Mouse (Mus musculus): ENCODE measurements around the gene Cfap161. TPM values are rescaled to one million over a fixed set of nuclear protein-coding genes. Genes with fewer than 3 reads are reported as not detected.

Cfap161 gene
- polyA plus RNA-seq, 1 experiment from 2014 or later, result 4.3 TPM

DNA sequence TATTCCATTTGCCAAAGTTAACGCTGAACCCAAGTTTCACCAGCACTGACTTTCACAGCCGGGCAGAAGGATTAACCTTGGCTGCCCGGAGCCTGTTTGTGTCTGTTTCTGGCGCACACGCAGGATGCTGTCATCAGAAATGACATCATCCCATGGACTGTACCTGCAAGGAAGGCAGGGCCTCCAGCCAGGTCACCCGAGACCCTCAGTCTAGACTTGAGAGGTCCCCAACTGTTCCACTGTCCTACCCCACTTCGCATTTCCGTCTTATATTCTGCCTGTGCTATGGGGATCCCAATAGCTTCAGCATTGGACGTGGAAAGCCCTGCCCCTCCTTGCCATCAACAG is 49.6 kb downstream of the Cfap161 start:
- H3K4me1 ChIP-seq (ENCODE audit: control insufficient read depth, insufficient read depth, low read length), result peaks cover 16% of the 10 kb centered on the region
- peak overlapping the region; percentile 32 for H3K4me3 ChIP-seq (ENCODE audit: low read depth, low read length)
- H3K9ac ChIP-seq (ENCODE audit: low read depth, low read length), result peak overlapping the region; percentile 56
- no peaks in the 10 kb centered on the region for H3K9me3 ChIP-seq (ENCODE audit: control insufficient read depth, low read length)
- H3K4me2 ChIP-seq (ENCODE audit: low read depth, low read length), result peak overlapping the region; percentile 51
- no peak for DNase-seq (ENCODE audit: low spot score)
- peak; percentile 12; the same call in 1 of the 2 replicates for ATAC-seq (ENCODE audit: low read depth)
- H3K36me3 ChIP-seq (ENCODE audit: control insufficient read depth, insufficient read depth, low read length), result no peaks in the 10 kb centered on the region
- no peaks in the 10 kb centered on the region for H3K27me3 ChIP-seq (replicated peaks; ENCODE audit: control insufficient read depth, insufficient read depth, low read length)
- H3K27ac ChIP-seq (replicated peaks; ENCODE audit: low read depth, low read length), result peak overlapping the region; percentile 85
- WGBS, result 50% methylated on average over 9 of the region's 9 CpGs

DNA sequence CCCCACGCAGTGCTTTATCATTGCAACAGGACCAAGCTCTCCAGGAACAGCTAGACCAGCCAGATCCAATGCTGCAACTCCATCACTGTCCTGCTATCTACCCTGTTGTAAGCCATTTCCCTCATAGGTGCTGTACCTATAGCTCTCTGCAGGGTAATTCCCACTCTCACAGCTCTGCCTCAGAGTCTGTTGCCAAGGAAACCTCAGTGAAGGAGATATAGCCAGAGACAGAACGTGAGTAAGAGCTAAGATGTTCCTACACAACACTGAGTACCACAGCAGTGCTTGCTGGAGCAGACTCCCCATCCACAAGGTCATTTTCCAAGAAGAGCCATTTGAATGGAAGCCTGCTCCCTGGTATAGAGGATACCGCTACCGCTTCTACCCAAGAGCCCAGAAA is 50.4 kb downstream of the Cfap161 start:
- Histone ChIP-seq H3K4me3 (ENCODE audit: low read depth, low read length) (peak overlapping the region; percentile 32; the same call in 1 of the 2 replicates), H3K4me2 (ENCODE audit: low read depth, low read length) (peak overlapping the region; percentile 51; the same call in 1 of the 2 replicates), H3K36me3 (ENCODE audit: control insufficient read depth, insufficient read depth, low read length) (no peaks in the 10 kb centered on the region)

GRCm38 (mm10) chr7:83742690-83743089 is 52.0 kb downstream of the Cfap161 start:
- no peak for DNase-seq (ENCODE audit: low spot score)
- Histone ChIP-seq H3K27ac (replicated peaks; ENCODE audit: low read depth, low read length) (no peak overlapping the region), H3K27me3 (replicated peaks; ENCODE audit: control insufficient read depth, insufficient read depth, low read length) (no peaks in the 10 kb centered on the region), H3K9me3 (ENCODE audit: control insufficient read depth, low read length) (no peaks in the 10 kb centered on the region), H3K36me3 (ENCODE audit: control insufficient read depth, insufficient read depth, low read length) (no peaks in the 10 kb centered on the region), H3K4me3 (ENCODE audit: low read depth, low read length) (no peak overlapping the region), H3K4me1 (ENCODE audit: control insufficient read depth, insufficient read depth, low read length) (peaks cover 26% of the 10 kb centered on the region), H3K4me2 (ENCODE audit: low read depth, low read length) (no peak overlapping the region), H3K9ac (ENCODE audit: low read depth, low read length) (no peak overlapping the region)
- WGBS, result 43% methylated on average over 3 of the region's 3 CpGs
- no peak for ATAC-seq (ENCODE audit: low read depth)

More for the DNA sequence above, 50.4 kb downstream of the Cfap161 start:
- Histone ChIP-seq H3K27me3 (replicated peaks; ENCODE audit: control insufficient read depth, insufficient read depth, low read length) (no peaks in the 10 kb centered on the region), H3K9me3 (ENCODE audit: control insufficient read depth, low read length) (no peaks in the 10 kb centered on the region), H3K4me1 (ENCODE audit: control insufficient read depth, insufficient read depth, low read length) (peaks cover 20% of the 10 kb centered on the region), H3K9ac (ENCODE audit: low read depth, low read length) (no peak overlapping the region; the same call in 1 of the 2 replicates), H3K27ac (replicated peaks; ENCODE audit: low read depth, low read length) (no peak overlapping the region)
- 85% methylated on average over 4 of the region's 4 CpGs for WGBS
- DNase-seq (ENCODE audit: low spot score) (no peak), ATAC-seq (ENCODE audit: low read depth) (no peak)

GRCm38 (mm10) chr7:83742026-83742425 is 52.7 kb downstream of the Cfap161 start:
- Histone ChIP-seq H3K9ac (ENCODE audit: low read depth, low read length) (no peak overlapping the region), H3K4me3 (ENCODE audit: low read depth, low read length) (no peak overlapping the region), H3K9me3 (ENCODE audit: control insufficient read depth, low read length) (no peaks in the 10 kb centered on the region), H3K36me3 (ENCODE audit: control insufficient read depth, insufficient read depth, low read length) (no peaks in the 10 kb centered on the region), H3K4me1 (ENCODE audit: control insufficient read depth, insufficient read depth, low read length) (peaks cover 26% of the 10 kb centered on the region), H3K27me3 (replicated peaks; ENCODE audit: control insufficient read depth, insufficient read depth, low read length) (no peaks in the 10 kb centered on the region), H3K4me2 (ENCODE audit: low read depth, low read length) (no peak overlapping the region), H3K27ac (replicated peaks; ENCODE audit: low read depth, low read length) (no peak overlapping the region)
- ATAC-seq (ENCODE audit: low read depth) (no peak), DNase-seq (ENCODE audit: low spot score) (no peak)
- 73% methylated on average over 2 of the region's 2 CpGs for WGBS

GRCm38 (mm10) chr7:83739680-83740310 is 54.9 kb downstream of the Cfap161 start:
- Histone ChIP-seq H3K9me3 (ENCODE audit: control insufficient read depth, low read length) (no peaks in the 10 kb centered on the region), H3K27ac (replicated peaks; ENCODE audit: low read depth, low read length) (peak overlapping the region; percentile 59), H3K27me3 (replicated peaks; ENCODE audit: control insufficient read depth, insufficient read depth, low read length) (no peaks in the 10 kb centered on the region), H3K9ac (ENCODE audit: low read depth, low read length) (no peak overlapping the region), H3K4me1 (ENCODE audit: control insufficient read depth, insufficient read depth, low read length) (peaks cover 10% of the 10 kb centered on the region), H3K36me3 (ENCODE audit: control insufficient read depth, insufficient read depth, low read length) (no peaks in the 10 kb centered on the region), H3K4me2 (ENCODE audit: low read depth, low read length) (no peak overlapping the region), H3K4me3 (ENCODE audit: low read depth, low read length) (no peak overlapping the region)
- 19% methylated on average over 7 of the region's 7 CpGs for WGBS
- DNase-seq (ENCODE audit: low spot score) (peak; percentile 45), ATAC-seq (ENCODE audit: low read depth) (peak; percentile 69)

DNA sequence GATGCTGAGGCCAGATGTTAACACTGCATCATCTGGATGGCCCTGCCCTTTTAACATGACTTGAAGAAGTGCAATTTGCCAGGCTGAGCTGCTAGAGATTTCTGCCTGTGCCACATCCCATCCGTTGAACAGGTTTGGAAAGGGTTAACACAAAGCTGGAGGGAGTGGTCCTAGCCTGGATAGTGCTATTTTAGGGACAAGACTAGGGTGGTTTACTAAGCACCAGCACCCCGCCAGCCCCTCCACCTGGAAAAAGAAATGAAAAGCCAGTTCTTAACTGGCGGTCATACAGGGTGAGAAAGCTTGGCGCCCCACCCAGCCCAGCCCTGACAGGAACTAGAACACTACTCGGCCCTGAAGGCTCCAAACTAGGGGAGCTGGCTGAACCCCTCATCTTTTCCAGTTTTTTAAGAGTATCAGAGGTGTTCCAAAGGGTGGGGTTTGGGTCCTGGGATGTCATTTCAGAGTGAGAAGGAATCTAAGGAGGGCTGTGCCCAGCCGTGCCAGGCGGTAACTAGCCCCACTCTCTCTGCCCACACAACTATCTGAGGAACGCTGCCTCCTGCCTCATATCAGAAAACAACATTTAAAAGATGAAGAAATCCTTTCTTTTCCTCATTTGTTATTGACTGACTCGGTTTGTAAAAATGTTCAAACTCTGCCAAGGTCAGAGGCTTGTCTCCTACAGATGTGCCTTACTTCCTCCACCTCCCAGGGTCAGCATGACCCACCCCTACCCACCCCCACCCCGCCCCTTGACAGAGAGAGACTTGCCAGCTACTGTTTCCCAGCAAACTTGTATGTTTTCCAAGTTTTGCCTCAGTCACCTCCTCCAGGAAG is 55.8 kb downstream of the Cfap161 start:
- H3K4me3 ChIP-seq (ENCODE audit: low read depth, low read length), result no peak overlapping the region
- H3K36me3 ChIP-seq (ENCODE audit: control insufficient read depth, insufficient read depth, low read length), result no peaks in the 10 kb centered on the region
- H3K9ac ChIP-seq (ENCODE audit: low read depth, low read length), result no peak overlapping the region
- 0 out of 2 replicates have a peak, but pooled peaks have one; percentile 22 for ATAC-seq (ENCODE audit: low read depth)
- DNase-seq (ENCODE audit: low spot score), result no peak
- WGBS, result 65% methylated on average over 10 of the region's 10 CpGs
- H3K27ac ChIP-seq (replicated peaks; ENCODE audit: low read depth, low read length), result no peak overlapping the region; the same call in 1 of the 2 replicates
- H3K9me3 ChIP-seq (ENCODE audit: control insufficient read depth, low read length), result no peaks in the 10 kb centered on the region
- no peak overlapping the region for H3K4me2 ChIP-seq (ENCODE audit: low read depth, low read length)
- peaks cover 10% of the 10 kb centered on the region for H3K4me1 ChIP-seq (ENCODE audit: control insufficient read depth, insufficient read depth, low read length)
- H3K27me3 ChIP-seq (replicated peaks; ENCODE audit: control insufficient read depth, insufficient read depth, low read length), result no peaks in the 10 kb centered on the region

DNA sequence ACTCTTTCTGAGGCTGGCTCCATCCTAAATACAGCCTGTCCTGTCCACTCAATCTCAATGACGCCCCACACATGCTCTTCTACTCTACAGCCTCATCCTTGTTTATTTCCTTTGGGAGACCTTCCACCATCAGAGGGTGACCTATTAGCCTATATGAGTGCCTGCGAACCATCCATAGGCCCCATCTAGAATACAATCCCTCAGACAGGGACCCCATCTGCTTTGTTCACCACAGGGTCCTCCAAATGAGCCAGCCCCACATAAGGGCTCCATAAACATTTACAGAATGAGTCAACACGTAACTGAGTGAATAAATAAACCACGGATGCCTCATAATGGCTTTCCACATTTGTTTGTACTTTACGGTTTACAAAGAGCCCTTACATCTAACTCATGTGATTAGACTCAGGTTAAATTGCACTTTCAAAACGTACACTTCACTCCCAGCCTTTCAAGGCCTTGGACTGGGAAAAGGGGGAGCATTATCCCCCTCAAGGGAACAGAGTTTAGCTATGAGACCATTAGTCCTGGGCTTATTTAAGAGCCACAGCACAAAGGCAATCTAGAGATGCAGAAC is 56.7 kb downstream of the Cfap161 start:
- peaks cover 10% of the 10 kb centered on the region for H3K4me1 ChIP-seq (ENCODE audit: control insufficient read depth, insufficient read depth, low read length)
- 41% methylated on average over 6 of the region's 6 CpGs for WGBS
- no peak overlapping the region for H3K4me2 ChIP-seq (ENCODE audit: low read depth, low read length)
- DNase-seq (ENCODE audit: low spot score), result no peak
- H3K9me3 ChIP-seq (ENCODE audit: control insufficient read depth, low read length), result no peaks in the 10 kb centered on the region
- no peak overlapping the region for H3K4me3 ChIP-seq (ENCODE audit: low read depth, low read length)
- no peaks in the 10 kb centered on the region for H3K27me3 ChIP-seq (replicated peaks; ENCODE audit: control insufficient read depth, insufficient read depth, low read length)
- no peak overlapping the region for H3K9ac ChIP-seq (ENCODE audit: low read depth, low read length)
- no peaks in the 10 kb centered on the region for H3K36me3 ChIP-seq (ENCODE audit: control insufficient read depth, insufficient read depth, low read length)
- no peak overlapping the region for H3K27ac ChIP-seq (replicated peaks; ENCODE audit: low read depth, low read length)
- no peak for ATAC-seq (ENCODE audit: low read depth)

DNA sequence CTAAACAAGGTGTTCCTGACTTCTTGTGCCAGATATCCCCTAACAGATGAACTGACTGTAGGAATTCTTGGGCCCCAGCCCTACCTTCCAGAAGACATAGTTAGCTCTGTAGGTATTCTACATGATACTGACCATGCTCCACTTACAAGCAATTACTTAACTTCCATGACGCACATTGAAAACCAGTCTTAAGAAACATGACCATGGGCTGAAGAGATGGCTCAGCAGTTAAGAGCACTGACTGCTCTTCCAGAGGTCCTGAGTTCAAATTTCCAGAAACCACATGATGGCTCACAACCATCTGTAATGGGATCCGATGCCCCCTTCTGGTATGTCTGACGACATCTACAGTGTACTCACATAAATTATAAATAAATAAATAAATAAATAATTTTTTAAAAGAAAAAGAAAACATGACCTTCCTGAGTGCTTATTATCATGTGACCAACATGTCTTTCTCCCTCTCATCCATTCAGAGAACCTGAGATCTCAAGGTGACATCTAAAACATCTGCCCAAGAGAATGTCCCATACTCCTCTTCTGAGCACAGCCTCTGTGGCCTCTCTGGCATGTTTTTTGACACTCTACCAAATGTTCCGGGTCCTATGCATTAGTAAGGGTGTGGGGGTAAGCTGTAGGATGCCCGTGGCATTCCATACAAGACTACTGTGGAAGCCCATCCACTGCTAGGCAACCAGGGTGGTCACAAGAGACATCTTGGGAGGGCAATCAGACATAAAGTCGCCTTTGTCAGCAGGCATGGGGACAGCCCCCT is 58.2 kb downstream of the Cfap161 start:
- Histone ChIP-seq H3K36me3 (ENCODE audit: control insufficient read depth, insufficient read depth, low read length) (no peaks in the 10 kb centered on the region), H3K9ac (ENCODE audit: low read depth, low read length) (no peak overlapping the region), H3K4me3 (ENCODE audit: low read depth, low read length) (no peak overlapping the region), H3K27me3 (replicated peaks; ENCODE audit: control insufficient read depth, insufficient read depth, low read length) (no peaks in the 10 kb centered on the region), H3K27ac (replicated peaks; ENCODE audit: low read depth, low read length) (no peak overlapping the region), H3K4me2 (ENCODE audit: low read depth, low read length) (no peak overlapping the region), H3K4me1 (ENCODE audit: control insufficient read depth, insufficient read depth, low read length) (peaks cover 10% of the 10 kb centered on the region), H3K9me3 (ENCODE audit: control insufficient read depth, low read length) (no peaks in the 10 kb centered on the region)
- WGBS, result 80% methylated on average over 6 of the region's 6 CpGs
- DNase-seq (ENCODE audit: low spot score) (no peak), ATAC-seq (ENCODE audit: low read depth) (no peak)
